Mouse (Mus musculus) kidney, postnatal 0 days (tissue): Measurements from ENCODE around the gene Prrc2b. TPM values are rescaled to one million over a fixed set of nuclear protein-coding genes. Genes with fewer than 3 reads are reported as not detected.

ENCODE experiments used
- ATAC-seq: fragments of 200-750 bp; cut with Nextera tagmentation; replicated peaks from 2 replicates; pipeline ENCODE4 v1.8.0; 2017; ENCODE audit warnings: low read depth, moderate number of reproducible peaks, moderate TSS enrichment, moderate library complexity; ENCODE audit not compliant: low FRiP score
- DNase-seq: peaks from one replicate; pipeline ENCODE4 v3.0.0-alpha.2; 2016; ENCODE audit warnings: low spot score
- H3K27ac ChIP-seq: fragments of 300-500 bp; sonication (generic); 2 replicates; pipeline ENCODE4 v1.5.1; 2014; ENCODE audit warnings: mild to moderate bottlenecking
- H3K27me3 ChIP-seq: fragments of 300-500 bp; sonication (generic); 2 replicates; pipeline ENCODE4 v1.6.1; 2014; ENCODE audit warnings: low read length, mixed read lengths; ENCODE audit not compliant: insufficient read depth
- H3K36me3 ChIP-seq: fragments of 300-500 bp; sonication (generic); 2 replicates; pipeline ENCODE4 v1.6.1; 2014; ENCODE audit warnings: low read length, mixed read lengths; ENCODE audit not compliant: insufficient read depth
- H3K4me1 ChIP-seq: fragments of 300-500 bp; sonication (generic); replicated peaks from 2 replicates; pipeline ENCODE4 v1.6.1; 2014; ENCODE audit warnings: antibody characterized with exemption, low read length, mixed read lengths; ENCODE audit not compliant: insufficient read depth
- H3K4me2 ChIP-seq: fragments of 300-500 bp; sonication (generic); 2 replicates; pipeline ENCODE4 v1.6.1; 2014; ENCODE audit warnings: mild to moderate bottlenecking, low read length, moderate library complexity, mixed read lengths
- H3K4me3 ChIP-seq: fragments of 300-500 bp; sonication (generic); replicated peaks from 2 replicates; pipeline ENCODE4 v1.5.1; 2014; ENCODE audit warnings: low read depth, low read length
- H3K9ac ChIP-seq: fragments of 300-500 bp; sonication (generic); 2 replicates; pipeline ENCODE4 v1.6.1; 2014; ENCODE audit warnings: low read depth, low read length
- H3K9me3 ChIP-seq: fragments of 300-500 bp; sonication (generic); replicated peaks from 2 replicates; pipeline ENCODE4 v1.6.1; 2016; ENCODE audit warnings: low read length, inconsistent platforms, mixed read lengths
- CTCF ChIP-seq: IDR thresholded peaks from 2 replicates; pipeline ENCODE4 v1.5.1; 2016; ENCODE audit warnings: antibody characterized with exemption, low read depth, mild to moderate bottlenecking, moderate library complexity
- WGBS: fragments of 180-500 bp; shearing (Covaris S2); extraction: QIAGEN DNeasy Blood & Tissue Kit; methylation state at CpG from one replicate; pipeline ENCODE4 v1.1.7; 2014; 5-methylcytosine and 5-hydroxymethylcytosine counted together
- polyA plus RNA-seq: library from polyadenylated mRNA; unstranded; fragments of >200 nt; fragmentation: Nextera tagmentation; extraction: Ambion mirVana; gene quantifications from 2 replicates; pipeline ENCODE4 v1.2.1, GENCODE M21; 2015

The Prrc2b gene
- polyA plus RNA-seq, 1 experiment from 2014 or later, result 31.4 TPM

- TF ChIP-seq CTCF, result no peak
- Histone ChIP-seq H3K27me3 (no peaks in the 10 kb centered on the region), H3K4me2 (no peak overlapping the region), H3K4me1 (no peaks in the 10 kb centered on the region), H3K9me3 (no peaks in the 10 kb centered on the region), H3K4me3 (no peak overlapping the region), H3K36me3 (peaks cover 100% of the 10 kb centered on the region), H3K27ac (no peak overlapping the region), H3K9ac (no peak overlapping the region)
- no peak for DNase-seq
- no peak for ATAC-seq
- WGBS, result 92% methylated on average over 6 of the region's 6 CpGs
Observed at GRCm38 (mm10) chr2:32220021-32220420, 69.1 kb downstream of the Prrc2b start.

- 98% methylated on average over 10 of the region's 10 CpGs for WGBS
- no peak for TF ChIP-seq CTCF
Observed at GRCm38 (mm10) chr2:32220969-32221368, 70.1 kb downstream of the Prrc2b start.

DNA sequence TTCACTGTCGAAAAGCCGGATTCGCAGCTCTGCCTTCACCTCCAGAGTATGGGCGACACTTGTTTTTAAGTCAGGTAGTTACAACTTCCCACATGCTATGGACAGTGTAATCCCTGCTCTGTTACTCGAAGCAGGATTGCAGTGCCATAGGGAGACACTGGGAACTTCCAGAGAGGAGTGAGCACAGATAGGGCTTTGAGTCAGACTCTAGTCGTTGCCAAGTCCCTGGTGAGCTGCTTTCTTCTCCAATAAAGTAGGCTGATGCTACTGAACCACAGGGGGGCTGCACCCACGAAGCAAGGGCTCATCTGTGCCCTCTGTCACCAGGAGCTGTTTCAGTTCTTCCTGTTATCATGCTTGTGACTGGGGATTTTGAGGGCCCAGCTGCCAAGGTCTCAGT is 70.7 kb downstream of the Prrc2b start:
- Histone ChIP-seq H3K9ac (no peak overlapping the region), H3K36me3 (peaks cover 100% of the 10 kb centered on the region), H3K27ac (no peak overlapping the region), H3K4me3 (no peak overlapping the region), H3K4me1 (no peaks in the 10 kb centered on the region), H3K4me2 (no peak overlapping the region), H3K9me3 (no peaks in the 10 kb centered on the region), H3K27me3 (no peaks in the 10 kb centered on the region)
- DNase-seq (no peak), ATAC-seq (no peak)
- TF ChIP-seq CTCF, result no peak
- WGBS, result 81% methylated on average over 7 of the region's 7 CpGs

More at GRCm38 (mm10) chr2:32220969-32221368, 70.1 kb downstream of the Prrc2b start:
- no peaks in the 10 kb centered on the region for H3K4me1 ChIP-seq
- no peaks in the 10 kb centered on the region for H3K27me3 ChIP-seq
- peaks cover 100% of the 10 kb centered on the region for H3K36me3 ChIP-seq
- DNase-seq (no peak), ATAC-seq (no peak)
- H3K4me3 ChIP-seq, result no peak overlapping the region
- no peaks in the 10 kb centered on the region for H3K9me3 ChIP-seq
- H3K4me2 ChIP-seq, result no peak overlapping the region
- H3K27ac ChIP-seq, result no peak overlapping the region
- no peak overlapping the region for H3K9ac ChIP-seq

DNA sequence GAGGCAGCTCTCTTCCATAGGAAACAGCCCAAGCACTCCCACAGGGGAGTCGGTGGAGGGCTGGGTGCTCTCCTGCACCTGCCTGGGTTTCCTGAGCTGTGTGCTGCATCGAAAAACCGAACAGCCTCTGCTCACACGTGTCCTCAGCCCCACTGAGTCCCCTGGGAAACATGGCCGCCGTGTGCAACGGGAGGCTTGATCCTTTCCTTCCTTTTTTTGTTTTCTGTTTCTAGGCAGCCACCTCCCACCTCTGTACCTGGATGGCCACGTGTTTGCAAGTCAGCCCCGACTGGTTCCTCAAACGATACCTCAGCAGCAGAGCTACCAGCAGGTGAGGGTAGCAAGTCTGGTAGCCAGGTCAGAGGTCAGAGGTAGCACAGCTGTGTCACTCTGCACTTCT is 71.2 kb downstream of the Prrc2b start:
- H3K27me3 ChIP-seq, result no peaks in the 10 kb centered on the region
- DNase-seq, result no peak
- H3K36me3 ChIP-seq, result peaks cover 95% of the 10 kb centered on the region
- 85% methylated on average over 10 of the region's 10 CpGs for WGBS
- TF ChIP-seq CTCF, result no peak
- H3K4me1 ChIP-seq, result no peaks in the 10 kb centered on the region
- no peaks in the 10 kb centered on the region for H3K9me3 ChIP-seq
- H3K9ac ChIP-seq, result no peak overlapping the region
- H3K4me2 ChIP-seq, result no peak overlapping the region
- H3K27ac ChIP-seq, result no peak overlapping the region
- H3K4me3 ChIP-seq, result no peak overlapping the region
- ATAC-seq, result no peak

DNA sequence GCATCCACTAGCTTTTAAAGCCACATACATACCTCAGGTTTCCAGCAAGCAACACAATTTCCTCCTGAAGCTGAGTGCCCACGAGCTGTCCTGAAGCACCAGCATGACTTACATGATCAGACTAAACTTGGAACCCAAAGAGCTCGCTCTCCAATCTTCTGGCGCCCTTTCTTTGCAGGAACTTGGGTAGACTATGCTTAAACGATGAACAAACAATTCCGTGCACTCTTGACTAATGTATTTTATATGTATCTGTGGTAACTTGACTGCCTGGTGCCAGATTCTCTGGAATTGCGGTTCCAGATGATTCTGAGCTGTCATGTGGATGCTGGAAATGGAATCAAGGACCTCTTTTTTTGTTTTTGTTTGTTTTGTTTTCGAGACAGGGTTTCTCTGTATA is 84.6 kb downstream of the Prrc2b start:
- H3K36me3 ChIP-seq, result peaks cover 30% of the 10 kb centered on the region
- no peak for DNase-seq
- H3K9ac ChIP-seq, result peak overlapping the region; percentile 75; the same call in 1 of the 2 replicates
- no peak for TF ChIP-seq CTCF
- peak overlapping the region; percentile 93 for H3K4me2 ChIP-seq
- H3K9me3 ChIP-seq, result no peaks in the 10 kb centered on the region
- peak overlapping the region; percentile 46 for H3K4me3 ChIP-seq
- no peaks in the 10 kb centered on the region for H3K27me3 ChIP-seq
- WGBS, result 25% methylated on average over 7 of the region's 7 CpGs
- peaks cover 10% of the 10 kb centered on the region; the same call in 1 of the 2 replicates for H3K4me1 ChIP-seq
- H3K27ac ChIP-seq, result peak overlapping the region; percentile 86; the same call in 1 of the 2 replicates
- no peak for ATAC-seq

DNA sequence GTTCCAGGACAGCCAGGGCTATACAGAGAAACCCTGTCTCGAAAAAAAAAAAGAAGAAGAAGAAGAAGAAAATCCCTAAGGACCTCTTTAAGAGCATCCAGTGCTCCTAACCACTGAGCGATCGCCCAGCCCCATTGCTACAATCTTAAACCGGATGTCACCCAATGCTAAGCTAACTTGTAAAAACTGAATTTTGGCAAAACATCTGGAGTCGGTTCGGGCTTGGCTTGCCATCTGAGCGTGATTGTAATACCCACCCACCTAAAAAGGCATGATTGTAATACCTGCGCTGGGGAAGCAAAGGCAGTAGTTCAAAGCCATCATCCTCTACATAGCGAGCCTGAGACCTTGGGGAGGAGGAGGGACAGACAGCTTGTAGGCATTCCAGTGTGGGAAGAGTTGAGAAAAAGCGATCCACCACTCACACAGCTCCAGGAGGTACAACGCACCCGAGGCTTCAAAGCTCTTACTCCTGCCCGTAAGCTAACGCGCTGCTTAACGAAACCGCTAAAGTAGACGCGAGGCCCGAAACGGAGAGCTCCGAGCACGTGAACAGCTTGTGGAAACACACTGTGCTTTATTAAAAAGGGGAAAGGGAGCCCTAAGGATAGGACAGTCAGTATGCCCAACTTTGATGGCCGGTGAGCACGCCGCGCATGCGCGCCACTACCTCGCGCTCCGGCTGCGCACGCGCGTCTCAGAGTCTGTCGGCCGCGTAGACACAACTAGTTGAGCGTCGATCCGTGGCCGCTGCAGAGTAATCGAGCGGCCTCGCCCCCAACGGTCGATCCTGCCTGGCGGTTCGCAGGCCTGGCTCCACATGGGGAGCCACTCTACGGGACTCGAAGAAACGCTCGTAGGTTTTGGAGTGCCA is 85.2 kb downstream of the Prrc2b start, which contains the start of gene Pomt1:
TSS of gene Pomt1 (plus strand) at position 705 of the 874 bp plus-strand sequence.
- Histone ChIP-seq H3K36me3 (peaks cover 24% of the 10 kb centered on the region), H3K9me3 (no peaks in the 10 kb centered on the region), H3K4me1 (peaks cover 10% of the 10 kb centered on the region; the same call in 1 of the 2 replicates), H3K4me3 (peak within 1 kb of the TSS; percentile 46), H3K9ac (peak within 1 kb of the TSS; percentile 75), H3K27me3 (no peaks in the 10 kb centered on the region), H3K4me2 (peak within 1 kb of the TSS; percentile 93), H3K27ac (peak within 1 kb of the TSS; percentile 86)
- WGBS, result under 1% methylated on average over 54 of the region's 54 CpGs
- ATAC-seq, result peak; percentile 87
- peak; percentile 98 for DNase-seq
- peak; percentile 19; the same call in 1 of the 2 replicates for TF ChIP-seq CTCF
